Mouse (Mus musculus): ENCODE measurements at regions not wholly inside any gene's neighbourhood (a gene's known extent, or its start where the extent isn't known, plus 50 kb on each side); places are given as distances from the start of the nearest gene placed in this dataset.

GRCm38 (mm10) chr17:14478938-14479505 lies 199.7 kb downstream of the Smoc2 start:
- H3K4me2 ChIP-seq (replicated peaks; ENCODE audit: low read depth, low read length, severe bottlenecking), result no peak overlapping the region
- 0 out of 2 replicates have a peak, but pooled peaks cover 3% of the 10 kb centered on the region for H3K27me3 ChIP-seq (ENCODE audit: control insufficient read depth, insufficient read depth, low read length)
- no peaks in the 10 kb centered on the region for H3K9me3 ChIP-seq (ENCODE audit: control insufficient read depth, low read length)
- H3K9ac ChIP-seq (ENCODE audit: low read depth, low read length, severe bottlenecking), result no peak overlapping the region
- DNase-seq (ENCODE audit: low spot score) (no peak), ATAC-seq (ENCODE audit: low FRiP score, low read depth) (no peak)
- 81% methylated on average over 10 of the region's 10 CpGs for WGBS
- H3K36me3 ChIP-seq (ENCODE audit: control insufficient read depth, insufficient read depth, low read length), result no peaks in the 10 kb centered on the region
- H3K27ac ChIP-seq (replicated peaks; ENCODE audit: low read depth, low read length), result no peak overlapping the region
- no peak overlapping the region for H3K4me3 ChIP-seq (replicated peaks; ENCODE audit: low read length)
- H3K4me1 ChIP-seq (ENCODE audit: control insufficient read depth, insufficient read depth, low read length), result peaks cover 26% of the 10 kb centered on the region
- TF ChIP-seq POLR2A (IDR thresholded peaks at IDR 0.05; ENCODE audit: borderline replicate concordance, extremely low read depth, insufficient read depth, insufficient read length), result no peak

- DNase-seq (ENCODE audit: low spot score) (no peak), ATAC-seq (ENCODE audit: low FRiP score, low read depth) (no peak)
- WGBS, result 46% methylated on average over 12 of the region's 12 CpGs
- Histone ChIP-seq H3K4me1 (ENCODE audit: control insufficient read depth, insufficient read depth, low read length) (peaks cover 27% of the 10 kb centered on the region), H3K4me2 (replicated peaks; ENCODE audit: low read depth, low read length, severe bottlenecking) (no peak overlapping the region), H3K27ac (replicated peaks; ENCODE audit: low read depth, low read length) (peak overlapping the region; percentile 48; the same call in 1 of the 2 replicates), H3K9me3 (ENCODE audit: control insufficient read depth, low read length) (no peaks in the 10 kb centered on the region), H3K4me3 (replicated peaks; ENCODE audit: low read length) (no peak overlapping the region), H3K9ac (ENCODE audit: low read depth, low read length, severe bottlenecking) (no peak overlapping the region), H3K36me3 (ENCODE audit: control insufficient read depth, insufficient read depth, low read length) (no peaks in the 10 kb centered on the region), H3K27me3 (ENCODE audit: control insufficient read depth, insufficient read depth, low read length) (0 out of 2 replicates have a peak, but pooled peaks cover 3% of the 10 kb centered on the region)
- no peak for TF ChIP-seq POLR2A (IDR thresholded peaks at IDR 0.05; ENCODE audit: borderline replicate concordance, extremely low read depth, insufficient read depth, insufficient read length)
Measured at GRCm38 (mm10) chr17:14476707-14477106, 197.4 kb downstream of the Smoc2 start.

GRCm38 (mm10) chr17:14475778-14476647 lies 196.7 kb downstream of the Smoc2 start:
- no peak for TF ChIP-seq POLR2A (IDR thresholded peaks at IDR 0.05; ENCODE audit: borderline replicate concordance, extremely low read depth, insufficient read depth, insufficient read length)
- H3K27ac ChIP-seq (replicated peaks; ENCODE audit: low read depth, low read length), result peak overlapping the region; percentile 48; the same call in 1 of the 2 replicates
- H3K4me3 ChIP-seq (replicated peaks; ENCODE audit: low read length), result no peak overlapping the region
- ATAC-seq (ENCODE audit: low FRiP score, low read depth), result peak; percentile 77
- 14% methylated on average over 23 of the region's 23 CpGs for WGBS
- peak overlapping the region; percentile 20; the same call in 1 of the 2 replicates for H3K4me2 ChIP-seq (replicated peaks; ENCODE audit: low read depth, low read length, severe bottlenecking)
- peak; percentile 59 for DNase-seq (ENCODE audit: low spot score)
- H3K27me3 ChIP-seq (ENCODE audit: control insufficient read depth, insufficient read depth, low read length), result 0 out of 2 replicates have a peak, but pooled peaks cover 3% of the 10 kb centered on the region
- H3K9ac ChIP-seq (ENCODE audit: low read depth, low read length, severe bottlenecking), result peak overlapping the region; percentile 5; the same call in 1 of the 2 replicates
- H3K4me1 ChIP-seq (ENCODE audit: control insufficient read depth, insufficient read depth, low read length), result peaks cover 27% of the 10 kb centered on the region
- H3K36me3 ChIP-seq (ENCODE audit: control insufficient read depth, insufficient read depth, low read length), result no peaks in the 10 kb centered on the region
- no peaks in the 10 kb centered on the region for H3K9me3 ChIP-seq (ENCODE audit: control insufficient read depth, low read length)

- no peak for DNase-seq (ENCODE audit: low spot score)
- no peak for TF ChIP-seq POLR2A (IDR thresholded peaks at IDR 0.05; ENCODE audit: borderline replicate concordance, extremely low read depth, insufficient read depth, insufficient read length)
- H3K4me2 ChIP-seq (replicated peaks; ENCODE audit: low read depth, low read length, severe bottlenecking), result no peak overlapping the region
Measured at GRCm38 (mm10) chr17:14475277-14475676, 196.0 kb downstream of the Smoc2 start.

GRCm38 (mm10) chr17:14468754-14469488 lies 189.6 kb downstream of the Smoc2 start:
- 55% methylated on average over 6 of the region's 6 CpGs for WGBS
- Histone ChIP-seq H3K4me1 (ENCODE audit: control insufficient read depth, insufficient read depth, low read length) (peaks cover 20% of the 10 kb centered on the region), H3K27ac (replicated peaks; ENCODE audit: low read depth, low read length) (no peak overlapping the region), H3K36me3 (ENCODE audit: control insufficient read depth, insufficient read depth, low read length) (no peaks in the 10 kb centered on the region), H3K4me2 (replicated peaks; ENCODE audit: low read depth, low read length, severe bottlenecking) (no peak overlapping the region), H3K9ac (ENCODE audit: low read depth, low read length, severe bottlenecking) (no peak overlapping the region), H3K27me3 (ENCODE audit: control insufficient read depth, insufficient read depth, low read length) (no peaks in the 10 kb centered on the region), H3K4me3 (replicated peaks; ENCODE audit: low read length) (no peak overlapping the region), H3K9me3 (ENCODE audit: control insufficient read depth, low read length) (no peaks in the 10 kb centered on the region)
- no peak for TF ChIP-seq POLR2A (IDR thresholded peaks at IDR 0.05; ENCODE audit: borderline replicate concordance, extremely low read depth, insufficient read depth, insufficient read length)
- peak; percentile 72 for ATAC-seq (ENCODE audit: low FRiP score, low read depth)
- no peak for DNase-seq (ENCODE audit: low spot score)

More at GRCm38 (mm10) chr17:14475277-14475676, 196.0 kb downstream of the Smoc2 start:
- no peaks in the 10 kb centered on the region for H3K36me3 ChIP-seq (ENCODE audit: control insufficient read depth, insufficient read depth, low read length)
- no peak overlapping the region for H3K4me3 ChIP-seq (replicated peaks; ENCODE audit: low read length)
- ATAC-seq (ENCODE audit: low FRiP score, low read depth), result peak; percentile 27; the same call in 1 of the 2 replicates
- no peak overlapping the region for H3K27ac ChIP-seq (replicated peaks; ENCODE audit: low read depth, low read length)
- H3K4me1 ChIP-seq (ENCODE audit: control insufficient read depth, insufficient read depth, low read length), result peaks cover 29% of the 10 kb centered on the region
- H3K9me3 ChIP-seq (ENCODE audit: control insufficient read depth, low read length), result no peaks in the 10 kb centered on the region
- 0 out of 2 replicates have a peak, but pooled peaks cover 3% of the 10 kb centered on the region for H3K27me3 ChIP-seq (ENCODE audit: control insufficient read depth, insufficient read depth, low read length)
- no peak overlapping the region for H3K9ac ChIP-seq (ENCODE audit: low read depth, low read length, severe bottlenecking)
- 13% methylated on average over 4 of the region's 4 CpGs for WGBS
